Mouse (Mus musculus): Measurements from ENCODE around the gene Gm17949. TPM values are rescaled to one million over a fixed set of nuclear protein-coding genes. Genes with fewer than 3 reads are reported as not detected.
A peak's percentile ranks its signal among the peaks of the same experiment; 100 is the strongest.

Gm17949 gene
- polyA plus RNA-seq (2012; rRNA removed) = 0.08 TPM in 1 of 2 replicates, not detected in the other

- DNase-seq (ENCODE audit: extremely low spot score in 1 of 2, low spot score in 1 of 2) = peak; percentile 94 to 97
Measured at GRCm38 (mm10) chr17:57011236-57012141, at the start of gene Gm17949, which contains the start of gene Gtf2f1. Gene Gm17949, plus strand, starts transcription at chr17:57011469. Gene Gtf2f1, minus strand, starts transcription at chr17:57011288.

GRCm38 (mm10) chr17:56961880-56962279 lies 49.4 kb upstream of the Gm17949 start:
- DNase-seq (ENCODE audit: extremely low spot score in 1 of 2, low spot score in 1 of 2) = no peak

GRCm38 (mm10) chr17:56962642-56963405 lies 48.4 kb upstream of the Gm17949 start:
- DNase-seq (ENCODE audit: extremely low spot score in 1 of 2, low spot score in 1 of 2) = no peak

GRCm38 (mm10) chr17:56963646-56964045 lies 47.6 kb upstream of the Gm17949 start:
- no peak for DNase-seq (ENCODE audit: extremely low spot score in 1 of 2, low spot score in 1 of 2)

- no peak for DNase-seq (ENCODE audit: extremely low spot score in 1 of 2, low spot score in 1 of 2)
Measured at GRCm38 (mm10) chr17:56969321-56969720, 41.9 kb upstream of the Gm17949 start.

GRCm38 (mm10) chr17:56970081-56970480 lies 41.2 kb upstream of the Gm17949 start:
- DNase-seq (ENCODE audit: extremely low spot score in 1 of 2, low spot score in 1 of 2) = no peak

GRCm38 (mm10) chr17:56973956-56974707 lies 37.1 kb upstream of the Gm17949 start:
- DNase-seq (ENCODE audit: extremely low spot score in 1 of 2, low spot score in 1 of 2) = no peak

- DNase-seq (ENCODE audit: extremely low spot score in 1 of 2, low spot score in 1 of 2) = no peak
Measured at GRCm38 (mm10) chr17:56974708-56975240, 36.5 kb upstream of the Gm17949 start.

- no peak for DNase-seq (ENCODE audit: extremely low spot score in 1 of 2, low spot score in 1 of 2)
Measured at GRCm38 (mm10) chr17:56975391-56975790, 35.9 kb upstream of the Gm17949 start.

GRCm38 (mm10) chr17:56976531-56977390 lies 34.5 kb upstream of the Gm17949 start:
- no peak for DNase-seq (ENCODE audit: extremely low spot score in 1 of 2, low spot score in 1 of 2)

GRCm38 (mm10) chr17:56979524-56979923 lies 31.7 kb upstream of the Gm17949 start:
- no peak for DNase-seq (ENCODE audit: extremely low spot score in 1 of 2, low spot score in 1 of 2)

GRCm38 (mm10) chr17:56981049-56981448 lies 30.2 kb upstream of the Gm17949 start:
- no peak for DNase-seq (ENCODE audit: extremely low spot score in 1 of 2, low spot score in 1 of 2)

GRCm38 (mm10) chr17:56982013-56982412 lies 29.3 kb upstream of the Gm17949 start, which contains the start of gene Acer1:
Gene Acer1, minus strand, starts transcription at chr17:56982126.
- no peak for DNase-seq (ENCODE audit: extremely low spot score in 1 of 2, low spot score in 1 of 2)

GRCm38 (mm10) chr17:56984886-56985285 lies 26.4 kb upstream of the Gm17949 start:
- DNase-seq (ENCODE audit: extremely low spot score in 1 of 2, low spot score in 1 of 2) = no peak

- no peak for DNase-seq (ENCODE audit: extremely low spot score in 1 of 2, low spot score in 1 of 2)
Measured at GRCm38 (mm10) chr17:56985656-56986055, 25.6 kb upstream of the Gm17949 start.

- DNase-seq (ENCODE audit: extremely low spot score in 1 of 2, low spot score in 1 of 2) = no peak
Measured at GRCm38 (mm10) chr17:56986105-56986805, 25.0 kb upstream of the Gm17949 start.

- no peak for DNase-seq (ENCODE audit: extremely low spot score in 1 of 2, low spot score in 1 of 2)
Measured at GRCm38 (mm10) chr17:56988441-56988840, 22.8 kb upstream of the Gm17949 start.

GRCm38 (mm10) chr17:56988921-56989430 lies 22.3 kb upstream of the Gm17949 start:
- no peak for DNase-seq (ENCODE audit: extremely low spot score in 1 of 2, low spot score in 1 of 2)
